Mouse (Mus musculus): ENCODE measurements around the gene Ptpra. TPM values are rescaled to one million over a fixed set of nuclear protein-coding genes. Genes with fewer than 3 reads are reported as not detected.
A peak's percentile ranks its signal among the peaks of the same experiment; 100 is the strongest.
"Not testable (repeated sequence)": the region's sequence is repeated elsewhere in the genome, so short reads cannot be mapped to it uniquely, and the experiment has no call there.

Gene Ptpra
- polyA plus RNA-seq, 1 experiment from 2014 or later, result 28.2 TPM

DNA sequence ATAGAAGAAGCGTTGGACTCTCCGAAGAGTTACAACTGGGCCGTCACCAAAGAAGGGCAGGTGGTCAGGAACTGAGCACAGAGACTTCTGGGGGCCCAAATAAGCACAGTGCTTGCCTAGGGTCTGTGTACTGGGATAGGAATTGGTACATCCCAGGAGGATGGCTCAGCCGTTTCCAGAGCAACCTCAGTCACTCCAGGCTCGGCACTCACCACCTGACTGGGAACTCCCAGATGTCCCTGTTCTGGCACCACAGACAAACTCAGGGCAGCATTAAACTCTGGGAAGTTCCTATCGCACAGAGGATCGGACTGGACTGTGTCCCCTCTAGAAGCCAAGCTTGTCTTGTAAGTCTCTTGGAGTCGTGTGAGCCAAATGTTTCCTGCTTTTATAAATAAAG is 114.9 kb downstream of the Ptpra start:
- Histone ChIP-seq H3K4me1 (replicated peaks; ENCODE audit: control insufficient read depth, insufficient read depth, low read length) (0 out of 2 replicates have a peak, but pooled peaks cover 5% of the 10 kb centered on the region), H3K9me3 (ENCODE audit: control insufficient read depth) (no peaks in the 10 kb centered on the region), H3K27ac (ENCODE audit: low read depth, low read length) (no peak overlapping the region), H3K4me3 (ENCODE audit: low read depth, low read length) (no peak overlapping the region), H3K4me2 (replicated peaks; ENCODE audit: low read depth) (peak overlapping the region; percentile 92; the same call in 1 of the 2 replicates), H3K27me3 (replicated peaks; ENCODE audit: control insufficient read depth, insufficient read depth, low read length) (no peaks in the 10 kb centered on the region), H3K9ac (ENCODE audit: low read depth, low read length) (no peak overlapping the region), H3K36me3 (ENCODE audit: control insufficient read depth, insufficient read depth) (peaks cover 9% of the 10 kb centered on the region)
- no peak for ATAC-seq
- 77% methylated on average over 8 of the region's 8 CpGs for WGBS
- no peak for TF ChIP-seq CTCF (IDR thresholded peaks at IDR 0.05; ENCODE audit: low read depth)

DNA sequence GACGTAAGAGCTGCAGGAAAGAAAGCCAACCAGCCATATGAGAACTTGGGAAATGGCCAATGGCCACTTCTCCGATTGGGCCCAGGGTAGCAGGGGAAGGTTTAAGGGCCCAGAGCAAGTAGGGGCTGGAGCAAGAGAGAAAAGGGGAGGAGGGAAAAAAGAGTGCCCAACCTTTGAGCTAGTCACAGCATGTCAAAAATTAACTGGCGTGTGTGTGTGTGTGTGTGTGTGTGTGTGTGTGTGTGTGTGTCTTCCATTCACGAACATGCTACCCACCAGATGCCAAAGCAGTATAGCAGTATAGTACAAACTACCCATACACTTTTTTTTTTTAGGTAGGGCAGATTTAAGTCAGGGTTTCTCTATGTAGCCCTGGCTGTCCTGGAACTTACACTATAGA is 118.8 kb downstream of the Ptpra start:
- no peak for ATAC-seq
- H3K9me3 ChIP-seq (ENCODE audit: control insufficient read depth), result no peaks in the 10 kb centered on the region
- no peak for TF ChIP-seq CTCF (IDR thresholded peaks at IDR 0.05; ENCODE audit: low read depth)
- no peak overlapping the region for H3K9ac ChIP-seq (ENCODE audit: low read depth, low read length)
- H3K36me3 ChIP-seq (ENCODE audit: control insufficient read depth, insufficient read depth), result peaks cover 9% of the 10 kb centered on the region
- no peak overlapping the region for H3K4me2 ChIP-seq (replicated peaks; ENCODE audit: low read depth)
- H3K4me3 ChIP-seq (ENCODE audit: low read depth, low read length), result no peak overlapping the region
- H3K4me1 ChIP-seq (replicated peaks; ENCODE audit: control insufficient read depth, insufficient read depth, low read length), result no peaks in the 10 kb centered on the region
- 67% methylated on average over 4 of the region's 4 CpGs for WGBS
- H3K27me3 ChIP-seq (replicated peaks; ENCODE audit: control insufficient read depth, insufficient read depth, low read length), result no peaks in the 10 kb centered on the region
- no peak overlapping the region for H3K27ac ChIP-seq (ENCODE audit: low read depth, low read length)

DNA sequence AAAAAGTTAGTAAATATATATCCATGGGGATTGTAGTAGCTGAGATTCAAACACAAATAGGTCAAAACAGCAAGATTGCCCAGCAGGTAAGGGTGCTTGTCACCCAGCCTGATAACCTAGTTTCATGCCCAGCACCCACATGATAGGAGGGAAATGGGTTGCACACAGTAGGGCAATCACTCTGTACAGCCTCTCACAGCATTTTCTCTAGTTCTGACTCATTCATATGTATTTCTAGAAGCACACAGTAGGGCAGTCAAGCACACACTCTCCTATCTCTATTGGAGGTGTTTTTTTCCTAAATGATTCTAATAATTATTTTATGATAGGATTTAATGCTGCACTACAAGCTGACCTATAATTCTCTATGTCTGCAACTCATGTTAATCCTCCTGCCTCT is 119.8 kb downstream of the Ptpra start:
- Histone ChIP-seq H3K36me3 (ENCODE audit: control insufficient read depth, insufficient read depth) (peaks cover 9% of the 10 kb centered on the region), H3K4me1 (replicated peaks; ENCODE audit: control insufficient read depth, insufficient read depth, low read length) (no peaks in the 10 kb centered on the region), H3K9me3 (ENCODE audit: control insufficient read depth) (no peaks in the 10 kb centered on the region), H3K27ac (ENCODE audit: low read depth, low read length) (no peak overlapping the region), H3K4me3 (ENCODE audit: low read depth, low read length) (no peak overlapping the region), H3K4me2 (replicated peaks; ENCODE audit: low read depth) (no peak overlapping the region), H3K27me3 (replicated peaks; ENCODE audit: control insufficient read depth, insufficient read depth, low read length) (no peaks in the 10 kb centered on the region), H3K9ac (ENCODE audit: low read depth, low read length) (no peak overlapping the region)
- no peak for ATAC-seq
- TF ChIP-seq CTCF (IDR thresholded peaks at IDR 0.05; ENCODE audit: low read depth), result no peak

DNA sequence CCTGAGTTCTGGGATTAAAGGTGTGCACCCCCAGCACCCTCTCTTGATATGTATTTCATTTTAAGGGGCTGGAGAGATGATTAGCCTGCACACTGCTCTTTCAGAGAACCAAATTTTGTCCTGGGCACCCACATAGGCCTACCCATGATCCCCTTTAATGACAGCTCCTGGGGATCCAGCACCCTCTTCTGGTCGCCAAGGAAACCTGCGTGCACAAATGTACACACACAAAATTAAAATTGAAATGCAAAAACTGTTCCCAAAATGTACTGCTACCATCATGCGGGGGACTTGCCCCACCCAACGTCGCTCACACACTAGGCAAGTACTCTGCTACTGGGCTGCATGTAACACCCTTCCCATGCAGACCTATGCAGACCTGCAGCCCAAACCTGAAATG is 124.9 kb downstream of the Ptpra start:
- Histone ChIP-seq H3K27me3 (replicated peaks; ENCODE audit: control insufficient read depth, insufficient read depth, low read length) (peaks cover 44% of the 10 kb centered on the region), H3K9me3 (ENCODE audit: control insufficient read depth) (no peaks in the 10 kb centered on the region), H3K4me3 (ENCODE audit: low read depth, low read length) (no peak overlapping the region), H3K36me3 (ENCODE audit: control insufficient read depth, insufficient read depth) (no peaks in the 10 kb centered on the region), H3K27ac (ENCODE audit: low read depth, low read length) (no peak overlapping the region), H3K4me1 (replicated peaks; ENCODE audit: control insufficient read depth, insufficient read depth, low read length) (no peaks in the 10 kb centered on the region), H3K4me2 (replicated peaks; ENCODE audit: low read depth) (no peak overlapping the region), H3K9ac (ENCODE audit: low read depth, low read length) (no peak overlapping the region)
- WGBS, result 82% methylated on average over 5 of the region's 5 CpGs
- TF ChIP-seq CTCF (IDR thresholded peaks at IDR 0.05; ENCODE audit: low read depth), result peak; percentile 29; the same call in 1 of the 2 replicates
- no peak for ATAC-seq

DNA sequence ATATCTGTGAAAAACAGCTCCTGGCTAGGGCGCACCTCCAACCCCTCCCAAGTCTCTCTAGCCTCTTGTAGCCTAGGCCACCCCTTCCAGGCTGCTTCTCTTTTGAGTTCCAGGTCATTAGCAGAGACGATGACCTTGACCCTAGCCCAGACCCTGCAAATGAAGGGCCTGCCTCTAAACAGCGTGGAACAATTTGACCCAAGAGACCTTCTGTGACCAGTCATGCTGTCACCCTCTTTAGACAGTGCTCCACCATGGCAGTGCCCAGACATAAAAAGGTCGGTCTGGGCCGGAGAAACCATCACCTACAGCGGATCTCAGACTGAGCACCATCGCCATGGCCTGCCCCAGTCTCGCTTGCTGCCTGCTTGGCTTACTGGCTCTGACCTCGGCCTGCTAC is 125.8 kb downstream of the Ptpra start, which contains the start of gene Oxt:
TSS of gene Oxt (plus strand) at position 301 of the 400 bp plus-strand sequence.
- peak within 1 kb of the TSS; percentile 32 for H3K4me3 ChIP-seq (ENCODE audit: low read depth, low read length)
- no peak for TF ChIP-seq CTCF (IDR thresholded peaks at IDR 0.05; ENCODE audit: low read depth)
- no peaks in the 10 kb centered on the region for H3K9me3 ChIP-seq (ENCODE audit: control insufficient read depth)
- no peaks in the 10 kb centered on the region; the same call in 1 of the 2 replicates for H3K4me1 ChIP-seq (replicated peaks; ENCODE audit: control insufficient read depth, insufficient read depth, low read length)
- peaks cover 54% of the 10 kb centered on the region for H3K27me3 ChIP-seq (replicated peaks; ENCODE audit: control insufficient read depth, insufficient read depth, low read length)
- no peak for ATAC-seq
- H3K27ac ChIP-seq (ENCODE audit: low read depth, low read length), result no peak within 1 kb of the TSS
- H3K36me3 ChIP-seq (ENCODE audit: control insufficient read depth, insufficient read depth), result no peaks in the 10 kb centered on the region
- H3K9ac ChIP-seq (ENCODE audit: low read depth, low read length), result peak within 1 kb of the TSS; percentile 22; the same call in 1 of the 2 replicates
- peak within 1 kb of the TSS; percentile 60 for H3K4me2 ChIP-seq (replicated peaks; ENCODE audit: low read depth)
- WGBS, result 62% methylated on average over 9 of the region's 9 CpGs

DNA sequence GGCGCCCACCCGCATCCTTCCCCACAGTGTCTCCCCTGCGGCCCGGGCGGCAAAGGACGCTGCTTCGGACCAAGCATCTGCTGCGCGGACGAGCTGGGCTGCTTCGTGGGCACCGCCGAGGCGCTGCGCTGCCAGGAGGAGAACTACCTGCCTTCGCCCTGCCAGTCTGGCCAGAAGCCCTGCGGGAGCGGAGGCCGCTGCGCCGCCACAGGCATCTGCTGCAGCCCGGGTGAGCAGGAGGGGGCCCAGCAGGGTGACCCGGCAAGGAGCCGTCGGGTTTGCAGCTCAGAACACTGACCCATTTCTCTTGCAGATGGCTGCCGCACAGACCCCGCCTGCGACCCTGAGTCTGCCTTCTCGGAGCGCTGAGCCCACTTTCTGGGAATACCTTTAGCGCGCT is 126.5 kb downstream of the Ptpra start:
- peaks cover 61% of the 10 kb centered on the region for H3K27me3 ChIP-seq (replicated peaks; ENCODE audit: control insufficient read depth, insufficient read depth, low read length)
- not testable (repeated sequence) for ATAC-seq; H3K4me1 ChIP-seq (replicated peaks; ENCODE audit: control insufficient read depth, insufficient read depth, low read length); H3K27ac ChIP-seq (ENCODE audit: low read depth, low read length); H3K36me3 ChIP-seq (ENCODE audit: control insufficient read depth, insufficient read depth); H3K9me3 ChIP-seq (ENCODE audit: control insufficient read depth)
- peak overlapping the region; percentile 60 for H3K4me2 ChIP-seq (replicated peaks; ENCODE audit: low read depth)
- WGBS, result 5% methylated on average over 29 of the region's 32 CpGs
- peak overlapping the region; percentile 32 for H3K4me3 ChIP-seq (ENCODE audit: low read depth, low read length)
- peak overlapping the region; percentile 22; the same call in 1 of the 2 replicates for H3K9ac ChIP-seq (ENCODE audit: low read depth, low read length)

DNA sequence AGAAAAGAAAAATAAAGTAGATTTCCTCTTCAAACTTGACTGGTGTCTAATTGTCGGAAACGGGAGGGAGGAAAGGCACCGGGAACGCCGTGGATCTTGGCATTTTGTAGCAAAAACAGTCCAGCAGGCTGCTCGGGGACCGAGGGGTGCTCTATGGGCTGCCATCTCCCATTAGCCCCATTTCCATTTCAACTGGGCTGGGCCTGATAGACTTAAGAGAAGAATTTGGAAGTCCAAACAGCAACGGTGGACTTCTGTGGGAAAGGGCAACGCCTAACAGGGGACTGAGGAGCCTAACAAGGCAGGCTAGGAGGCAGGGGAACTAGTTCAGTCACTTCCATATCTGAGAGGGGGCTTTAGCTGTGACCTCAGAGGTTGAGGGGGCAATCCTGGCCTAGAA is 126.9 kb downstream of the Ptpra start:
- Histone ChIP-seq H3K27me3 (replicated peaks; ENCODE audit: control insufficient read depth, insufficient read depth, low read length) (peaks cover 65% of the 10 kb centered on the region), H3K36me3 (ENCODE audit: control insufficient read depth, insufficient read depth) (no peaks in the 10 kb centered on the region), H3K9ac (ENCODE audit: low read depth, low read length) (peak overlapping the region; percentile 18; the same call in 1 of the 2 replicates), H3K4me2 (replicated peaks; ENCODE audit: low read depth) (peak overlapping the region; percentile 60), H3K9me3 (ENCODE audit: control insufficient read depth) (no peaks in the 10 kb centered on the region), H3K4me3 (ENCODE audit: low read depth, low read length) (peak overlapping the region; percentile 32), H3K27ac (ENCODE audit: low read depth, low read length) (no peak overlapping the region), H3K4me1 (replicated peaks; ENCODE audit: control insufficient read depth, insufficient read depth, low read length) (no peaks in the 10 kb centered on the region; the same call in 1 of the 2 replicates)
- TF ChIP-seq CTCF (IDR thresholded peaks at IDR 0.05; ENCODE audit: low read depth), result no peak
- 7% methylated on average over 9 of the region's 9 CpGs for WGBS
- no peak for ATAC-seq
